Mouse (Mus musculus): Measurements from ENCODE around the gene Lins1. TPM values are rescaled to one million over a fixed set of nuclear protein-coding genes. Genes with fewer than 3 reads are reported as not detected.

Lins1 gene
- total and polyA plus RNA-seq, 3 experiments = 8.3 to 15.9 (median 9.8) TPM

GRCm38 (mm10) chr7:66702721-66703120 is 13.0 kb downstream of the Lins1 start:
- dilution Hi-C loops (cut with MboI; ENCODE audit: extremely low pct_ligation_motif_present, extremely low pct_unique_long_range_greater_than_20kb, low sequenced_read_pairs) (no loop called here), in situ Hi-C loops (cut with MboI; ENCODE audit: low pct_ligation_motif_present, low pct_unique_long_range_greater_than_20kb, low sequenced_read_pairs) (no loop called here)
- Histone ChIP-seq H3K27ac (ENCODE audit: insufficient read depth, low read depth) (no peak overlapping the region), H3K4me3 (replicated peaks in 1 of 3; ENCODE audit: low read depth in 2 of 3, low read length in 2 of 3, poor library complexity in 1 of 3) (no peak overlapping the region), H3K9me3 (replicated peaks; ENCODE audit: low read length) (no peaks in the 10 kb centered on the region), H3K36me3 (replicated peaks in 1 of 2; ENCODE audit: control insufficient read depth in 1 of 2, insufficient read depth in 1 of 2, low read length in 1 of 2) (peaks cover 4 to 46% of the 10 kb centered on the region in 2 experiments), H3K9ac (ENCODE audit: insufficient read depth, low read depth) (no peak overlapping the region), H3K79me2 (replicated peaks; ENCODE audit: control insufficient read depth, extremely low read depth, insufficient read depth, poor library complexity, severe bottlenecking) (no peaks in the 10 kb centered on the region), H3K27me3 (replicated peaks) (no peaks in the 10 kb centered on the region), H3K4me2 (ENCODE audit: insufficient read depth, low read depth, poor library complexity, severe bottlenecking) (no peak overlapping the region), H3K4me1 (ENCODE audit: control insufficient read depth in 1 of 2, insufficient read depth in 2 of 2) (0 out of 4 replicates have a peak, but pooled peaks cover 0 to 2% of the 10 kb centered on the region in 2 experiments)
- no peak for DNase-seq (ENCODE audit: extremely low read depth)
- TF ChIP-seq NELFE (IDR thresholded peaks at IDR 0.05; ENCODE audit: low read depth, low read length) = no peak
- TF ChIP-seq TBP (conservative IDR thresholded peaks at IDR 0.05; ENCODE audit: low read depth, low read length) = no peak
- no peak for TF ChIP-seq ZNF384 (IDR thresholded peaks at IDR 0.05; ENCODE audit: low read depth, low read length)
- TF ChIP-seq MXI1 (IDR thresholded peaks at IDR 0.05; ENCODE audit: low read depth, low read length) = no peak
- no peak for TF ChIP-seq SIN3A (IDR thresholded peaks at IDR 0.05; ENCODE audit: low read length)
- no peak for TF ChIP-seq MAZ (IDR thresholded peaks at IDR 0.05; ENCODE audit: low read depth, low read length)
- TF ChIP-seq E2F4 (IDR thresholded peaks at IDR 0.05; ENCODE audit: insufficient replicate concordance, low read depth, low read length) = no peak
- no peak for TF ChIP-seq IRF4 (IDR thresholded peaks at IDR 0.05; ENCODE audit: low read depth, low read length)
- TF ChIP-seq SMC3 (IDR thresholded peaks at IDR 0.05; ENCODE audit: low read depth, low read length) = no peak
- TF ChIP-seq ETS1 (conservative IDR thresholded peaks at IDR 0.05; ENCODE audit: low read depth, low read length) = no peak
- TF ChIP-seq ELF1 (IDR thresholded peaks at IDR 0.05; ENCODE audit: low read depth, low read length) = no peak
- TF ChIP-seq MAX (IDR thresholded peaks at IDR 0.05; ENCODE audit: low read length) = no peak
- TF ChIP-seq UBTF (IDR thresholded peaks at IDR 0.05; ENCODE audit: low read depth, low read length) = no peak
- TF ChIP-seq MYC (IDR thresholded peaks at IDR 0.05; ENCODE audit: low read depth, low read length) = no peak
- TF ChIP-seq MAFK (IDR thresholded peaks at IDR 0.05; ENCODE audit: insufficient replicate concordance, low read length) = no peak
- no peak for TF ChIP-seq CHD1 (IDR thresholded peaks at IDR 0.05; ENCODE audit: low read depth, low read length)
- TF ChIP-seq USF1 (IDR thresholded peaks at IDR 0.05; ENCODE audit: low read depth, low read length) = no peak
- TF ChIP-seq EP300 (IDR thresholded peaks at IDR 0.05; ENCODE audit: low read length) = no peak
- no peak for TF ChIP-seq USF2 (conservative IDR thresholded peaks at IDR 0.05; ENCODE audit: low read depth, low read length)

GRCm38 (mm10) chr7:66704631-66705030 is 14.9 kb downstream of the Lins1 start:
- Histone ChIP-seq H3K4me2 (ENCODE audit: insufficient read depth, low read depth, poor library complexity, severe bottlenecking) (no peak overlapping the region), H3K27ac (ENCODE audit: insufficient read depth, low read depth) (no peak overlapping the region), H3K4me3 (replicated peaks in 1 of 3; ENCODE audit: low read depth in 2 of 3, low read length in 2 of 3, poor library complexity in 1 of 3) (no peak overlapping the region), H3K4me1 (ENCODE audit: control insufficient read depth in 1 of 2, insufficient read depth in 2 of 2) (0 out of 4 replicates have a peak, but pooled peaks cover 0 to 2% of the 10 kb centered on the region in 2 experiments), H3K27me3 (replicated peaks) (no peaks in the 10 kb centered on the region), H3K36me3 (replicated peaks in 1 of 2; ENCODE audit: control insufficient read depth in 1 of 2, insufficient read depth in 1 of 2, low read length in 1 of 2) (peaks cover 8 to 47% of the 10 kb centered on the region in 2 experiments), H3K79me2 (replicated peaks; ENCODE audit: control insufficient read depth, extremely low read depth, insufficient read depth, poor library complexity, severe bottlenecking) (no peaks in the 10 kb centered on the region), H3K9ac (ENCODE audit: insufficient read depth, low read depth) (no peak overlapping the region), H3K9me3 (replicated peaks; ENCODE audit: low read length) (no peaks in the 10 kb centered on the region)
- DNase-seq (ENCODE audit: extremely low read depth) = no peak
- dilution Hi-C loops (cut with MboI; ENCODE audit: extremely low pct_ligation_motif_present, extremely low pct_unique_long_range_greater_than_20kb, low sequenced_read_pairs) = no loop called here
- in situ Hi-C loops (cut with MboI; ENCODE audit: low pct_ligation_motif_present, low pct_unique_long_range_greater_than_20kb, low sequenced_read_pairs) = no loop called here
- no peak for TF ChIP-seq NELFE (IDR thresholded peaks at IDR 0.05; ENCODE audit: low read depth, low read length)
- TF ChIP-seq POLR2AphosphoS2 (IDR thresholded peaks at IDR 0.05; ENCODE audit: low read depth, low read length) = no peak
- no peak for TF ChIP-seq IRF4 (IDR thresholded peaks at IDR 0.05; ENCODE audit: low read depth, low read length)
- no peak for TF ChIP-seq NRF1 (IDR thresholded peaks at IDR 0.05; ENCODE audit: low read depth, low read length)
- no peak for TF ChIP-seq ZMIZ1 (IDR thresholded peaks at IDR 0.05; ENCODE audit: low read depth, low read length)
- no peak for TF ChIP-seq USF2 (conservative IDR thresholded peaks at IDR 0.05; ENCODE audit: low read depth, low read length)
- no peak for TF ChIP-seq MEF2A (IDR thresholded peaks at IDR 0.05; ENCODE audit: borderline replicate concordance, low read depth, low read length)
- TF ChIP-seq JUND (conservative IDR thresholded peaks at IDR 0.05; ENCODE audit: low read depth, low read length) = no peak
- TF ChIP-seq E2F4 (IDR thresholded peaks at IDR 0.05; ENCODE audit: insufficient replicate concordance, low read depth, low read length) = no peak
- no peak for TF ChIP-seq MYC (IDR thresholded peaks at IDR 0.05; ENCODE audit: low read depth, low read length)
- no peak for TF ChIP-seq ETS1 (conservative IDR thresholded peaks at IDR 0.05; ENCODE audit: low read depth, low read length)
